Mouse (Mus musculus) erythroblast, embryonic 14.5 days (primary cell): ENCODE measurements around the gene 4930583I09Rik. TPM values are rescaled to one million over a fixed set of nuclear protein-coding genes. Genes with fewer than 3 reads are reported as not detected.

Experiments
- H3K27me3 ChIP-seq: 2 replicates; pipeline ENCODE4 v1.6.1; 2012; ENCODE audit warnings: inconsistent platforms; ENCODE audit not compliant: control insufficient read depth
- H3K36me3 ChIP-seq: 2 replicates; pipeline ENCODE4 v1.6.1; 2012; ENCODE audit warnings: mild to moderate bottlenecking, inconsistent platforms; ENCODE audit not compliant: control insufficient read depth
- H3K4me1 ChIP-seq: 2 replicates; pipeline ENCODE4 v1.6.1; 2012; ENCODE audit warnings: inconsistent platforms; ENCODE audit not compliant: control insufficient read depth
- H3K4me3 ChIP-seq: replicated peaks from 2 replicates; pipeline ENCODE3; 2012; ENCODE audit warnings: moderate library complexity, mild to moderate bottlenecking, inconsistent platforms
- H3K9me3 ChIP-seq: 2 replicates; pipeline ENCODE4 v1.6.1; 2012; ENCODE audit warnings: low read length, inconsistent platforms, mixed read lengths; ENCODE audit not compliant: control insufficient read depth
- GATA1 ChIP-seq: IDR thresholded peaks from 2 replicates; pipeline ENCODE4 v1.6.1; 2012; ENCODE audit warnings: low read length, inconsistent platforms, mixed read lengths
- TAL1 ChIP-seq: IDR thresholded peaks from 3 replicates; pipeline ENCODE4 v1.6.1; 2012; ENCODE audit warnings: low read length, inconsistent platforms, mixed read lengths
- polyA plus RNA-seq: library from polyadenylated mRNA; stranded (reverse); fragments of >175 nt; gene quantifications from 2 replicates; pipeline ENCODE4 v1.2.3, GENCODE M21; 2012

The 4930583I09Rik gene
- polyA plus RNA-seq, 1 experiment = not detected

DNA sequence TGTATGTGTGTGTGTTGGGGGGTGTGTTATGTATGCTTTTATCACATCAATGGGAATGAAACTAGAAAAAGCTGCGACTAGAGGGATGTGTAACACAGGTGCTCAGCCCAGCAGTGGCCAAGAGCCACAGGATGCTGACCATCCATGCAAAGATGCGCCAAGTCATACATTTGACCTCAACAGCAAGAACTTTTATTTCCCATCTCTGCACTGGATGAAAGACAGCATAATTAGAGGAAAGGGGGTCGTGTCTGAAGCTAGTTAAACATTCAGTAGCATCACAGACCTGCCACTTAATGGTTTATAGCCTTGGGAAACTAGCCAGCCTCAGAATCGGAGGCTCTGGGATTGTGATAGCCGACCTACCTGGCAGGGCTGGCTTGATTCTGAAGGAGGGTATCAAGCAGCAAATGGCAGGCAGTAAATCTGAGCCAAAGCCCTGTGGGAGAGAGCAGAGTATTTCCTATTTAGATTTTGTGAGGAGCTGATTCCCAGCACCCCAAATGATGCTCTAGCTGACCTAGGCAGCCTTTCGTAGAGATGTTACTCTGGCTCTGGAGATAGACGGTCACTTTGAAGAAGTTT, 1.9 kb downstream of the 4930583I09Rik start:
- Histone ChIP-seq H3K36me3 (no peaks in the 10 kb centered on the region), H3K4me1 (no peaks in the 10 kb centered on the region), H3K9me3 (no peaks in the 10 kb centered on the region), H3K27me3 (no peaks in the 10 kb centered on the region), H3K4me3 (no peak overlapping the region)
- TF ChIP-seq GATA1 (no peak), TAL1 (no peak)

DNA sequence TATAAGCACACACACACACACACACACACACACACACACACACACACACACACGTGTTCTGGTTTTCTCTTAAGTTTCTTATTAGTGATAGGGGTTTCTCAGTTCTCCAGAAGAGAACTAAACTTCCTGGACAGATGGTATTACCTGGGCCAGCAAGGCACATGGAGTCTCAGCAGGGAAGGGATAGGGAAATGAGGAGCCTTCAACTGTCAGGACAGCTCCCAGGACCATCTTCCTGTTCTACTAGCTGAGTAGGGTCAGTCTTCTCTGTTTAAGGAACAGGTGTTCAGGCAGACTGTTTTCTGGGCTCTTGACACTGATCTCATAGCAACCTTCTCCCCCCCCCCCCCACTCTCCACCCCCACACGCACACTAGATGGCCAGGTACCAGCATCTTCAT, 2.8 kb downstream of the 4930583I09Rik start:
- no peak overlapping the region for H3K4me3 ChIP-seq
- TF ChIP-seq TAL1 = no peak
- TF ChIP-seq GATA1 = no peak
- no peaks in the 10 kb centered on the region for H3K4me1 ChIP-seq
- no peaks in the 10 kb centered on the region for H3K36me3 ChIP-seq
- no peaks in the 10 kb centered on the region for H3K27me3 ChIP-seq
- no peaks in the 10 kb centered on the region for H3K9me3 ChIP-seq

DNA sequence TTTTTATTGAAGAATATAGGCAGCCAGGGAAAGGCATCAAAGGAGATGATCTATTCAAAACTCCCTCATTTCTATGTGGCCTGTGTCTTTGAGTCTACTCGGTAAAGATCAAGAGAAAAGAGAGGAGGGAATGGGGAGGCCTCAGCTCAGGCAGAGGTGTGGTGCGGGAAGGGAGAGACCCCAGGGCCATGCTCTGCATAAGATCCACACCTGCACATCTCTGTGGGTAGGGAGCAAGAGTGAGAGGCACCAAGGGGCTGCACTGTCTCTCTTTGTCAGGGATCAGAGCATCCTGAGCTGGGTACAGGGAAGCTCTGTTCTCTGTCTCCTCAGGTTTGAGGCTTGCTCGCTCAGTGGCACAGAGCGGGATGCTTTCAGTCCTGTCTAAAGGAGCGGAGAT, 8.4 kb downstream of the 4930583I09Rik start:
- no peaks in the 10 kb centered on the region for H3K9me3 ChIP-seq
- TF ChIP-seq TAL1 (no peak), GATA1 (no peak)
- H3K36me3 ChIP-seq = no peaks in the 10 kb centered on the region
- no peak overlapping the region for H3K4me3 ChIP-seq
- H3K27me3 ChIP-seq = no peaks in the 10 kb centered on the region
- H3K4me1 ChIP-seq = no peaks in the 10 kb centered on the region

DNA sequence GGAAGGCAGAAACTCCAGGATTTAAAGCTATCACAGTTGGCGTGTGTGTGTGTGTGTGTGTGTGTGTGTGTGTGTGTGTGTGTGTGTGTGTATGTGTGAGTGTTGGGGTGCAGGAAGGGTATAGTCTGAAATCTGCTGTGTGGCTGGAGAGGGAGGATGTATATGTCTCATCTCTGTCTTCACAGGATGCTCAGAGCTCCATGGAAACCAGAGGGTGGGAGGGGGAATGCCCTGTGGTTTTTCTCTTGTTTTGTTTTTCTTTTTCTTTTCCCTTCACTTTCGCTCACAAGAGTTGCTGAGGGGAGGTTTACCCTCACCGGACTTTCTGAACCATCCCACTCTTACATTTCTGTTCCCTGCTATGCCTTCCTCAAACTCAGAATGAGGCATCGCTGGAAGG, 9.0 kb downstream of the 4930583I09Rik start:
- TF ChIP-seq GATA1 (no peak), TAL1 (no peak)
- H3K27me3 ChIP-seq = no peaks in the 10 kb centered on the region
- no peaks in the 10 kb centered on the region for H3K9me3 ChIP-seq
- H3K4me1 ChIP-seq = no peaks in the 10 kb centered on the region
- H3K4me3 ChIP-seq = no peak overlapping the region
- H3K36me3 ChIP-seq = no peaks in the 10 kb centered on the region

DNA sequence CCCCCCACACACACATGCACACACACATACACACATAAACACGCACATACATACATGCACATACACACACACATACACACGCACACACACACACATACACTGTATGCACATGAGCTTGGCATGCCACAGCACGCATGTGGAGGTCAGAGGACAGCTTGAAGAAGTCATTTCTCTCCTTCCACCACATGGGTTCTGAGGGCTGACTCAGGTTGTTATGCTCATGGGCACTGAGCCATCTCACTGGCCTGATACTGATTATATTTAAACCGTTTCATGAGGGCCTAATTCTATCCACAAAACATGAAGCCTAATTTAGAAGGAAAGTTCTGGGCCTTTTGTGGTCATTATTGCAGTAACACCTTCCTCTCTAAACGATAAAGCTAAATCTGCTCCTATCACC, 13.3 kb downstream of the 4930583I09Rik start:
- Histone ChIP-seq H3K4me3 (no peak overlapping the region), H3K36me3 (no peaks in the 10 kb centered on the region), H3K4me1 (no peaks in the 10 kb centered on the region), H3K9me3 (no peaks in the 10 kb centered on the region), H3K27me3 (no peaks in the 10 kb centered on the region)
- no peak for TF ChIP-seq TAL1

DNA sequence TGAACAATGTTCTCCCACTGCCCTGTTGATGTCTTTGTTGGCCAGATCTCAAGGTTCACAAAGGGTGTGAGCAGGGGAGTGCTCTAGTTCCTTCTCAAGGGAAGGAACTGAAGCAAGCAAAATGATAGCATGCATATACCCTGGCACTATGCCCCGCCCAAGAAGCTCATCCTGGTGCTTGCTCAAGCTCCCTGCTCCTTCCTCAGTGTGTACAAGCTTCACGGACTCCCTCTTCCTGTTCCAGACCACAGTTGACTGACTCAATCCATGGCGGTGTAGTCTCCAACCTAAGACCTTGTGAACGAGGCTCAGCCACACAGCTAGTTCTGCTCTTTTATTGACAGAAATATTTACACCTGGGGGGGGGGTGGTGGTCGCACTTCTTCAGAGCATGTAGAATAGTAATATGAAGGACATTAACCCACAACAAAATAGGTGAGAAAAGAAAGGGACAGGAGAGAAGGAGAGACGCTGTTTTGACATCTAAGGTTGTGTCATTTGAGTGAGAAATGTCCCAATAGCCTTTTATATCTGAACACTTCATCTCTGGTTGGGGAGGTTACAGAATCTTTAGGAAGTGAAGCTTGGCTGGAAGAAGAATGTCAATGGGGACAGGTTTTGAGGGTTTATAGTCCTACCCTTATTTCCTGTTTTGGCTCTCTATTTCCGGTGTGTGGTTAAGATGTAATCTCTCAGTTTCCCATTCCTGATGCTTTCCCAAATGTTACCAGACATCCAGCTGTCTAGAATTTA, 14.9 kb downstream of the 4930583I09Rik start:
- no peaks in the 10 kb centered on the region for H3K4me1 ChIP-seq
- H3K9me3 ChIP-seq = no peaks in the 10 kb centered on the region
- no peak overlapping the region for H3K4me3 ChIP-seq
- H3K27me3 ChIP-seq = no peaks in the 10 kb centered on the region
- TF ChIP-seq TAL1 (no peak), GATA1 (no peak)
- no peaks in the 10 kb centered on the region for H3K36me3 ChIP-seq

DNA sequence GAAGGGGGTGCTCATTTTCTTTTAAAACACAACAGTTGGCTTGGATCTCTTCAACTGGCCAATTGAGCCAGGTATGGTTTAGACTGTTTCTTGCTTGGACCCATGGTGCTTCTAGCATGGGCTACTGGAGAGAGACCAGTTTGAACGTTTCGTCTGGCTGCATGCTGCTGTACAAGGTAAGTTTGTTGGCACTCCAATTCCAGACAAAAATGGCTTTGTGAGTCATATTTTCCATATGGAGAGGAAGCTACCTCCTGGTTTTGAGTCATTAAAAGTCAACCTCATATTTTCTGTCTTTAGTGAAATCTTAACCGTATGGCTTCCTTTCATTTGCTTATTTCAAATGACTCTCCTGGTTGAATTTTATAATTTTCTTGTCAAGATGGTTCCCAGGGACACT, 19.6 kb downstream of the 4930583I09Rik start:
- H3K36me3 ChIP-seq = no peaks in the 10 kb centered on the region
- no peaks in the 10 kb centered on the region for H3K9me3 ChIP-seq
- H3K4me3 ChIP-seq = no peak overlapping the region
- no peaks in the 10 kb centered on the region for H3K4me1 ChIP-seq
- no peaks in the 10 kb centered on the region for H3K27me3 ChIP-seq
- TF ChIP-seq GATA1 (no peak), TAL1 (no peak)

DNA sequence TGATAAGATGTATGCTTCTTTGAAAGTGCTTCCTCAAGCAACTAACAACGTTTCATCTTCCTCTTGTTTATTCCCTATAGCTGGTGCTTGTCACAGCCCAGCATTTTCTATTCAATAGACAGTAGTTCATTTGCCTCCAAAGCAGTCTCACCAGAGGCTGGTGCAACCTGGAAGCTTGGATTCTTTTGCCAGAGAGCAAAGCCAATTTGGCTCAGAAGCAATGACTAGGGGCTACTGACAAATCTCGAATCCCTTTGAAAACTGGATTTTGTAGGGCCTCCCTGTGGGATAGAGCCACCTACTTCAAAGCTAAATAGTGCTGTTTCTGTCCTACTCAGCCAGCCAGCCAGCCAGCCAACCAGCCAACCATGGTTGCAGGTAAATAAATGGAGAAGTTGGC, 20.1 kb downstream of the 4930583I09Rik start:
- Histone ChIP-seq H3K36me3 (no peaks in the 10 kb centered on the region), H3K9me3 (no peaks in the 10 kb centered on the region), H3K4me3 (no peak overlapping the region), H3K27me3 (no peaks in the 10 kb centered on the region), H3K4me1 (no peaks in the 10 kb centered on the region)
- TF ChIP-seq TAL1 (no peak), GATA1 (no peak)

DNA sequence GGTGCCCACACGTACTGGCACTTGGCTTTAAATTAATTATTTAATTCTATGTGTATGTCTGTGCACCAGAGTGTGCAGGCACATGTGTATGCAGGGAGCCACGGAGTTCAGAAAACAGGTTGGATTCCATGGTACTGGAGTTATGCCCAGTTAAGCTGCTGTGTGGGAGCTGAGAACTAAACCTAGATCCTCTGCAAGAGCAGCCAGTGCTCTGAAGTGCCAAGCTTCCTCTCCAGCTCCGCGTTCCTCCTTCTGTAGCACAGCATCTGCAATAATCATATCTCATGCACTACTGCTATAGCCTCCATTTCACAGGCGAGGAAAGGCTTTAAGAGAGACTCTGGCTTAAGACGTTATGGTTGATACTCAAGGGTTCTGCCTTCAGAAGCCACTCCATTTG, 22.3 kb downstream of the 4930583I09Rik start:
- Histone ChIP-seq H3K36me3 (no peaks in the 10 kb centered on the region), H3K4me1 (no peaks in the 10 kb centered on the region), H3K27me3 (no peaks in the 10 kb centered on the region), H3K9me3 (no peaks in the 10 kb centered on the region), H3K4me3 (no peak overlapping the region)
- TF ChIP-seq GATA1 (no peak), TAL1 (no peak)
